Mouse (Mus musculus) gastrocnemius, adult 18-20 months (tissue): ENCODE results near the gene Cga. TPM values are rescaled to one million over a fixed set of nuclear protein-coding genes. Genes with fewer than 3 reads are reported as not detected.

Experiments used
- total RNA-seq, 2 experiments: library from RNA; stranded (reverse); gene quantifications; 2 replicates each; pipeline ENCODE4 v1.2.3; 2021

The Cga gene
- total RNA-seq, 2 experiments from 2014 or later, result not detected

Other genes with a start within 250 kb of the Cga start
- gene Slc35a1, start 206.3 kb upstream of the Cga start, total RNA-seq, result 10 to 100 TPM; 11.1 to 12.9 TPM
- not detected for gene Cfap206, start 163.6 kb upstream of the Cga start, total RNA-seq
- not detected for gene Gm136, start 137.5 kb upstream of the Cga start, total RNA-seq
- 10 to 100 TPM; 25.4 to 29.7 TPM for gene Smim8, start 115.4 kb upstream of the Cga start, total RNA-seq
- gene Zfp292, start 10.8 kb upstream of the Cga start, total RNA-seq, result 1 to 10 TPM; 7.3 to 8.7 TPM